Mouse (Mus musculus) embryo, embryonic 11 days (tissue): ENCODE measurements around the gene Tmem56.

ENCODE experiments used
- DNase-seq: peaks from one replicate; pipeline ENCODE4 v3.0.0-alpha.2; 2015

Gene Tmem56

DNA sequence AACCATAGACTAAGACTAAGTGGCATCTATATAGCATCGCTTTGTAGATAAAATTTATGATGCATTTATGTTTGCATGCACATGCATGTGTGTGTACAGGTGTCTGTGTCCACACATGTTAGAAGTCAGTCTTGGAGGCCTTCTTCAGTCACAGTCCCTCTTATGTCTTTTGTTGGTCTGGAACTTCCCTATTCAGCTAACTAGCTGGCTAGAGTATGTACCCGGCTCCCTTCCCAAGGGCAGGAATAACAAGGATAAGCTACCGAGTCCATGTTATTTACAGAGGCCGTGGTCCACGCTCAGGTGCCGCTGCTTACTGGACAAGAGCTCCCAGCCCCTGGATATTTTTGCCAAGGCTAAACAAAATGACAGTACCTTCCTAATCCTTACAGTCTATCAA is 58.7 kb downstream of the Tmem56 start:
- DNase-seq: no peak

DNA sequence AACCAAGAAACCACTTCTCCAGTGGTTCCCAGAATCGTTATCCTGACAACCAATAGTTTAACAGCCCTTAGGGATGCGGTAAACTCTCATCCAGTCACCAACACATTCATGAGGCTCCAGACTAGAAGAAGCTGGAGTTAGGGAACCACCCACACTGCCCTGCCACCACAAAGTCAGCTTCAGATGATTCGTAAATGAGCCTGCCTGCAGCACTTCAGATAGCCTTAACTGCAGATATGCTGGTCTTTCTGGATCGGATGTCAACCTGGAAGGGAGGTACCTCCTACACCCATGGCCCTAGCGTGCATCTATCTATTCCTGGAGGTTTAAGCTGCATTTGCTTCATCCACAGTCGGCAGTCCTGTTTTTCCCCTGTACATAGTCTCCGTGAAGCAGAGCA is 60.9 kb downstream of the Tmem56 start:
- DNase-seq: no peak

DNA sequence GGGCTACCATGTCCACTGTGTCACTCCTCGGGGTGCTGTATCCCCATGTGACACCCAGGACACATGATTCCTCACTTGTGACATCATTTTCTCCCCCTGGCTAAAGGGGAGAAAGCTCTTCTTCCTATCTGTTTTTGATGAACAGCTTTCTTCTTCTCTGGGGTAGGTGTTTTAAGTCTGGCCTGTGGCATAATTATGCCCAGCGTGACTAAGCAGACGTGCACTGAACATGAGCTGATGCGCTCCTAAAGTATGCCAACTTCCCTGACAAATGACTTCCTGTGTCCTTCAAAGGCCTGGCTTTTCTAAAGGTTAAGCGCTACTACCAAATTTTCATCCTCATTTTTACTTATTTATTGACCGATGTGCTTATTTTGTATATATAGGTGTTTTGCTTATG is 65.9 kb downstream of the Tmem56 start:
- no peak for DNase-seq

DNA sequence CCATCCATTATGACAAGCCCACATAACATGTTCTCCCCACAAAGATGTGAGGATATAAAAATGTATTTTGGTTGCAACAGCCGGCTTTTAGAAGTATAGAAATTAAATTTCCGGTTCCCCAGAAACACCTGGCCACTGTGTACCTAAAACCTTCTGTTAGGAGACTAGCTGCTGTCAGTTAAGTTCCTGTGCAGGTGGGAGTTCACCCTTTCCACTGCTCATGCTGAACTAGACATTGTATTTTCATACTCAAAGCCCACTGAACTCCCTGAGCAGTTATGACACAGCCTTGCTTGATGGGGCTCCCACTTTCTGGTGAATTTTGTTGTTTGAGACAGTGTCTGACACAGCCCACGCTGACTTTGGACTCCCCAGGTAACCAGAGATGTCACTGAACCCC is 69.4 kb downstream of the Tmem56 start:
- DNase-seq: no peak

DNA sequence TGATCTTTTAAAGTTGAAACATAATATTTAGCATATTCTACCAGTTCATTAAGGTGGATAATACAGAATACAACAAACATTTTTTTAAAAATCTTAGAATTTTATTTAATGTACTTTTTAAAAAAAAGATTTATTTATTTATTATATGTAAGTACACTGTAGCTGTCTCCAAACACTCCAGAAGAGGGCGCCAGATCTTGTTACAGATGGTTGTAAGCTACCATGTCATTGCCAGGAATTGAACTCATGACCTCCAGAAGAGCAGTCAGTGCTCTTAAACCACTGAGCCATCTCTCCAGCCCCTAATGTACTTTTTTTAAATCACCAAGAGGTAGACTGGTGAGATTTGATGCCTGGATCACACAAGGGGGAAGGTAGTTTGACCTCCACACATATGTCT is 70.7 kb downstream of the Tmem56 start:
- no peak for DNase-seq

DNA sequence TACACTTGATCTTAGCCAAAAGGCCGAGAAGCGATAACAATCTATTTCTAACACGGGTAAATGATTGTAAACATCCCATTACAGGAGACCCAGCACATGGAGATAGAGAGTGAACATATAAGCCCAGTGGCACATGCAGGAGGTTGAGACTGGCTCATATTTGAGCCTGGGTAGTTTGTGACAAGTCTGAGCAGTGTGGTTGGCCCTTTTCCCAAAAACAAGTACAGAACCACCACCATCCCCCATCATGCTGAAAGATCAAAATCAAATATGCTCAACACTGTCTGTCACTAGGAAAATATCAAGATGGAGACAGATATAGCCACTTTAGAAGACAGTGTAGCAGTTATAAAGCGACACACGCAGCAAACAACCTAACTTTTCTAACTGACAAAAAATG is 73.9 kb downstream of the Tmem56 start:
- no peak for DNase-seq

DNA sequence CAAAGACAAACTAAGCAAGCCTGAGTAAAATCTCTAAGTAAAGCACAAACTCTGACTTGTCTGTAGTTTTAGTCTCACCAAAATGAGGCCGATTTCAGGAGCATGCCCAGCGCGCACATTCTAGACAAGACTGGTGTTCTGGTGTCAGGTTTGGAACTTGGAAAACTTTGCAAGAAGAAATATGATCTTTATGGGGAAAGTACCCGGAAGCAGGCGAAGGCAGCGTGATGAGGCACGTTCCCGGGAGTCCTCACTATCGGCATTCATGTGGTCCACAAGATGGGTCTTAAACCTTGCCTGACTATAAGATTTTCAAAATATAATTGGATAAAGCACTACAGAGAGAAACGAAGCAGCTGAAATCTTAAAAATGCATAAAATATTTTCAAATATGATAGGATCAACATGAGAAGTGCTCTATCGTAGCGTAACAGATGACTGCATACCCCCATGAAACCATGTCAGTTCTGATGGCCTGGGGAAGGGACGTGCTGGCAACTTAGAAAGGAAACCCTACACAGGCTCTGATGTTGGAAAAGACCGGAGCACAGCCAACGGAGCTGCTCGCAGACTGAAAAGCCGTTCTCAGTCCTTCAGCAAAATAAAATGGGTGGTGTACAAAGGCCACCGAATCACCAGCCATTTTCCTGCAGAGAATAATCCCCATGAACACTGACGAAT is 76.6 kb downstream of the Tmem56 start:
- DNase-seq: no peak

DNA sequence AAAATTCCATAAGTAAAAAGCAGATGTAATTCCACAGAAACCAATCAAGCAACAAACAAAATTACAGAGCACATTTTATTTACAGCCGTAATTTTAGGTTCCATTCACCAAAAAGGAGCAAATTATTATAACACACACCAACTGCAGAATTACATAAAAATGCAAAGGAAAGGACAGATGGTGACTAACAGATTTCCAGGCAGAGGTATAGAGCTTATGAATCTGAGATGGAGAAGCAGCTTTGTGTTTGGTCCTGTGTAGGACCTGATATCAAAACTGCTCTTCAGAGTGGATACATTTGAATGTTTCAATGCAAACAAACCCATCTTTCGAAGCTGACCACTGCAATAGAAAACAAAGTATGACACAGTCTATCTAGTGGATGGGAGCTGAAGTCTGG is 80.3 kb downstream of the Tmem56 start:
- no peak for DNase-seq

DNA sequence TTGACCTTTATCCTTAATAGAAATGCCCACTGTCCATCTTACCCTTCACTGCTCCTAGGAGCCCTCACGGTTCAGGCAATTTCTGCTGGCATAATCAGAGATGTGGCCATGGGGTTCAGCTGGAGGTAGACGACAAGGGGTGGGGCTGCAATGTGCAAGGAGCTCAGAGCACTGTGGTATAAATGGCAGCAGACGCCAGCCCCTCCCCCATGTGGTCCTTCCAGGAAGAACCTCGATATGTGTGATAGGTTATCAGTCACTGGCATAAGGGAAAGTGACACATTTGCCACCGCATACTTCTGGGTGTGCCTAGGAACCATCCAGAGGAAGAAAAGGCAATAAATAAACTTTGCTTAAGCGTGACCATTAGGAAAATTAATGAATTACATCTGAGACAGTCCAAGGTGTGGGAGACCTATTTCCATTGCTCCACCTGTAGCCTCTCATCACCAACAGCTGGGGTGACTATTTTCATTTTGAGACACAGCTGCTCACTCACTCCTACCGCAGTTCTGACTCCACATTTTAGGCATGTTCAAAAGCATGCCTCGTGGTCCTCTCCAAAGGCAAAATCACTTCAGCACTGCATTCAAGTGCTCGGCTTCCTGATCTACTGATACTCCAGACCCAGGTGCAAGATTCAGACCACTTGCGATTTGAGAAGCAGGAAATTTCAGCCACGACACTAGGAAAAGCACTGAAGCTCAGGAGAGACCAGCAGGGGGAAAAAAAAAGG is 81.7 kb downstream of the Tmem56 start:
- DNase-seq: peak; percentile 18

DNA sequence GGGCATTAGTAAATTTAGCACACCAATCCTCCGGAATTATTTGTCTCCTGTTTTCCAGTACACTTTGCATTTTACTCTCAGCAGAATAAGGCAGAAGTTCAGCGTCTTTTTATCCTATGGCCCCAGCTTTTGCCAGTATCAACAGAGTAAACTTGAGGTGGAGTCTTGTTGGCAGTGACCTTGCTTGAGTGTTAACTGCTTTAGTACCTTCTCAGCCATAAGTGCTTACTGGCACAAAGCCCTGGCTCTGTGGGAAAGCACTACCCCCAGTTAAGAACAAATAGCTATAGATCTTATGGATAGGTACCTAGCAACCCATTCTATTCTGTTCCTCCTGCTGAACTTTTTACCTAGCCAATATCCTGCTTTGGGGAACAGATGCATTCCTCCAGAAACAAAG is 93.7 kb downstream of the Tmem56 start:
- DNase-seq: no peak

DNA sequence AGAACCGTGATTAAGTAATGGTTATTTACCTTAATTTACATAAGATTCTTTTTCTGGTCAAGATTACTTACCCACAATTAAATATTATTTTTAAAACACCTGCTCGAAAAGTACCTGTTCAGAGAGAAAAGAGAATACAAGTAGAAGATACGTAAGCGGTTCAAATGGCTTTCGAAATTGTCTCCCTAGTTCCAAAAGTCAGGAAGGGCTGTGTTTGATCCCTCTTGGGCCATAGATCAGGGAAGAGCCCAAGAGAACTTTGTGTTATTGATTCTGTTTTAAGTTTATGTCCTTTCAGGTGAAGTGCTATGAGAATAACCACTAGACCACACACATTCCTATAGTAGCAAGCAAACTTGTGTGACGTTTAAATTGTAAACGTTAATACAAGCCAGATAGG is 95.4 kb downstream of the Tmem56 start:
- no peak for DNase-seq

DNA sequence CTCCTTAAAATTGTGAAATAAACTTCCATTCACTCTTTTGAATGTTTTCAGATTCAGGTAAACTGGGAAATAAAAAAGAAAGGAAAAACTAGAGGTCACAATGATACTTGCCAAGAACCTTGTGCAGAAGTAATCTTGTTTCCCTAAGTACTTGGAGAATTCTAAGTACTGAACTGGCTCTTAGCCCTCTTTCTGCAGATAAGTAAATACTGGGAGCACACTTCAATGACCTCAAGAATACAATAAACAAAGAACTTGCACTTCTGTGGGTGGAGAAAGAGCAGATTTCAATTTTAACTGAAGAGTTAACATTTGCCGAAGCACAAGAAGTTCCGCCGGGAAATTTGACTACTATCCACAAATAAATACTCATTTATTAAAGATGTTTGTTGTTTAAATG is 96.0 kb downstream of the Tmem56 start:
- DNase-seq: no peak

DNA sequence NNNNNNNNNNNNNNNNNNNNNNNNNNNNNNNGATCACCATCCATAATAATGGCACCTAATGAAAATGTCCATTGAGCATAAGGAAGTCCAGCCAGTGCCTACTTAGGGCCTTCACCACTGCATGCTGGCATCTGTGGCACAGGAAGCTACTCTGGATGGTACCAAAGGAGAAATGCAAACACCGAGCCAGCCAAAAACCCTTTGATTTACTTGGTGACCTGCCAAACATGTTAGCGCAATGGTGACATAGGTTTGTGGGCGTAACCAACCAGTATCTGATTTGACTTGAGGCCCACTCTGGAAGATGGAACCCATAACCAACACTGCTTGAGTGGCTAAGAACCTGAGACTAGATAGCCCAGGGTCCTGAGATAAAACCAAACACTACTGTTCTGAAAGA is 97.7 kb downstream of the Tmem56 start:
- DNase-seq: no peak

DNA sequence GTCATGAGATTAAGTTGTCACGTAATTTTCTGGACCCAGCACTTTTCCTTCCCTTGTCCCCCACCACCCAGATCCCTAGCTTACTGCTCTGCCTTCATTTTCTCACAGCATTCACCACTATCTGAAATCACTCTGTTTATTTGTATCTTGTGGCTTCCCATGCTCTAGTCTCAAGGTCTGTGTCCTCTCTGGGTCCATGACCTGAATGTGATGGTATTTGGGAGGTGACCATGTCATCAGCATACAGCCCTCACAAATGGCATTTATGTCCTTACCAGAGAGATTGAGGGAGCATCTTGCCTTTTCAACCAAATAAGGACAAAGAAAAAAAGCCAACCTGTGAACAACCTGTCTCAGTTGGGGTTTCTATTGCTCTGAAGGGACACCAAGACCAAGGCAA is 106.9 kb downstream of the Tmem56 start:
- no peak for DNase-seq

DNA sequence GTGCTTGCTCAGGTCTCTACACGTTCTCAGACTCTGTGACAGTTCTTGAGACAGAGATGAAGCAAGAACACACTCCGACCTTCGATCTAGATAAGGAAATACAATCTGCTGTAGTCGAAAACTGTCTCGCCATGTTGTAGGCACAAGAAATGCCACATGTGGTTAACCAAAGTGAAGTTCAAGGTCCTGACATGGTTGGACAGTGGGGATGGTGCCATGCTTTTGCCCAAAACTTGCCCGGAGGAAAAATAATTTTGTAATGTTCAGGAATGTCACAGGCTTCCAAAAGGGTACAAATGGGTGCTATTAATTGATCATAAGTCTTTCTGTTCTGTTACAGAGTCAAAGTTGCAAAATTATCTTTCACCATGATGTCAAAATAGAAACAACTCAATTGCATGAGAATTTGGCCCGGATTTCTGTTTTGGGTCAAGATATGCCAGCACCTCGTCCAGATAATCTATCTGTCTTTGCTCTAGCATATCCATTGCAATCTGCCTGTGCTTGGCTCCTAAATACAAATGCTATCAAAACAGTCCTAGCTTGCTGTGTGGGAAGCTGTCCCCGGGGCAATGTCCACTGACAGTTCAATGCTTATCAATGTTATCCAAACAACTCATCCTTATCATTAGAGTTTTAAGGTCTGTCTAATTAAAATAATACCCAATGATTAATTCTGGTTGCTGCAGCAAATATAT is 108.5 kb downstream of the Tmem56 start:
- no peak for DNase-seq

DNA sequence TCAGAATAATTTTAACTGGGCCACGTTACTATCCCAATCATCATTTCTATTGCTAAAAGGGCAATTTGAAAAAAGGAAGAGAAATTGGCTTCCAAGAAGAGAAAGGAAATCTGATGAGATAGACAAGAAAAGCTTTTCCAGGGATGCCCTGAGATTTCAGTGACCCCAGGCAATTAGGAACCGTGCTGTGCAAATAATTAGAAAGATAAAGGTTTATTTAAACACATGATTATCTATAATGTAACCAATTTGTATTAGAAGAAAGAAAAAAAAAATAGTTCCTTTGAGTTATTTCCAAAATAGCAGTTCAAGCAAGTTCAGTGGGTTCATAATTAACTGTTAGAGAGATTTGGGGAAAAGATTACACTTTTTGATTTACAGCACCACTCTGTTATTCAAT is 110.2 kb downstream of the Tmem56 start:
- no peak for DNase-seq

DNA sequence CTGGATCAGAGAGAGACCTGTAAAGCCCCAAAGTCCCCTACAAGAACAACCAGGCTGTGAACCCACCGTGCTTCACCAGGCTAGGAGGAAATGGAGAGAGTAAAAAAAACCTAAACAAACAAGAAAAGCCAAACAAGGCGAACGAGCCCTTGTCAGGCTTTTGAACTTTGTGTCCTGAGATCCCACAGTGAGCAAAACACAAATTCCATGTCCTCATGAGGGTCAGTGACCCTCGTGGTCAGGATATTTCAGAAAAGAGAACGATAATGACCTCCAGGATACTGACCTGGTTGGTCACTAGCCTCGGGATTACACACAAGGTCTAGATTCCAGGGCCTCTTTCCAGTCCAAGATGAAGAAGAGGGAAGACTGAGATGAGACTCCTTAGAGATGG is 111.0 kb downstream of the Tmem56 start:
- DNase-seq: no peak

DNA sequence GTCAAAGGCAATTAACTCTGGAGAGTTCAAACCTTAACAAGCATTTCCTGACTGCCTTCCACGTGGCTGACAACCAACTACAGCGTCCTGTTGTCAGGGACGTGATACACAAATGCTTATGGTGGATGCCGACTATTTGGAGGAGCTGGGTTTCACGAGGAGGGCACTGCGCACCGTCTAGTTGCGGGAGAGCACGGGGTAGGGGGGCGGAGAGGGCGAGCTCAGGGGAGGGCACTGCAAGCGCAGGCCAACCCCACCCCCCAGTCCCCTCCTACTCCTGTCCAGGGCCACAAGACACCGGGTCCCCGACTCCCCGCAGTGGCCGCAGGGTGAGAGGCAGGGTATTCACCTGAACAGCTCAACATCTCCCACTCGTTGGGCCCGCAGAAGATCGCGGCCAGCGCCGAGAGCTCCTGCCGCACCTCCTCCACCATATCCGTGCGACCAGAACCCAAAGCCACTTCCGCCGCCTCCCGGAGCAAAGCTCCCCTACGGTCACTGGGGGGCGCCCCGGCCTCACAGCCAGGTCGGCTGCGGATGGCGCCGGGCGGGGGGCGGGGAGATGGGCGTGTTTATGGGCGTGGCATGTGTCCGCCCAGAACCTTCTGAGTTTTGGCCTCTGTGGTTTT is 111.5 kb downstream of the Tmem56 start, which contains the start of gene Rwdd3:
TSS of gene Rwdd3 (minus strand) at position 453 of the 629 bp plus-strand sequence.
- DNase-seq: peak; percentile 95

DNA sequence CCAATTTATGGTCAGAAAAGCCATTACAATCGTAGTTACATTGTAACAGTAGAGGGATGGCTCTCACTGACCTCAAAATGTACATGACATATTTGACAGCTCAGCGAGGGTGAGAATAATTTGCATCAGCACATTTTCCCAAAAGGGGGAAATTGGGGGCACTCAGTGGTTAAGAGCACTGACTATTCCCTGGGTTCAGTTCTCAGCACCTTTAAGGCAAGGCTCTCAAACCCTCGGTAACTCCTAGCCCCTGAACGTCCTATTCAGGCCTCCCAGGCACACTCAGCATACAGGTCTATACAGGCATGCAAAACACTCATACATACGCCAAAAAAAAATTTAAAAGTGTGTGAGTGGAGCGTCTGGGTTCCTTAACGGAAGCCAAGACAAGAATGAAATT is 112.3 kb downstream of the Tmem56 start:
- no peak for DNase-seq

DNA sequence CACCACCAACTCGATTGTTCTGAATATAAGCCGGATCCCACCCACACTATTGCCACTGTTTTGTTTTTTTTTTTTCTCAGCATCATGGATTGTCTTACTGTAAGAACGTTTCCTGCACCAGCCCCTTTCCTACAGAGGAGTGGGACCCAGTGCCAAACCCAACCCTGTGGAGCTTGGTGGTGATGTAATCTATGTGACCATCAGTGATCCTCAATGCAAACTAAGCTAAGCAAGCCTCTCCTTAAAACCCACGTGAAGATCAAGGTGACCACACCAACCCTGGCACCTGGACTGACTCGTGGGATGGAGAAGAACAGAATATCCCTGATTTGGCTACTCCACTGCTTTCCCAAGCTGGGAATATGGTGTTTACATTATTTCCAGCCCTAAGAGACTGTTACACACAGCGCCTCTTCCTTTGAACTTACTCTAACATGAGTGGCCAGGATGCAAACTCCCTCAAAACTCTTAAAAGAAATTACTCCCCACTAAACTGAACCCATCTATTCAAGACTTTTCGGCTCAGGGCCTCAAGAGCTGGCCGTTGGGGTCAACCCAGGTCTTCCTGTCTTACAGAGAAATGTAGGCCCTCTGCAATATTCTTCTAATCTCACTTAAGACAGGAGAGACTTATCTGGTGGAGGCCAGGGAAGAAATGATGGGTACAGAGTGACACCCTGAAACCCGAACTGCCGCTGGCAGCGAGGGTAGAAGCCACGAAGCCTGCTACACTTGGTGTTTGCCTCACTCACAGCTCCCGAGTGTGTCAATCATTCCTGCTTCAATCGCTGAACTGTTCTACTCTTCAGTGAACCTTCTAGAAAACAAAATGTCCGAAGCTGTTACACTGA is 113.6 kb downstream of the Tmem56 start:
- no peak for DNase-seq

DNA sequence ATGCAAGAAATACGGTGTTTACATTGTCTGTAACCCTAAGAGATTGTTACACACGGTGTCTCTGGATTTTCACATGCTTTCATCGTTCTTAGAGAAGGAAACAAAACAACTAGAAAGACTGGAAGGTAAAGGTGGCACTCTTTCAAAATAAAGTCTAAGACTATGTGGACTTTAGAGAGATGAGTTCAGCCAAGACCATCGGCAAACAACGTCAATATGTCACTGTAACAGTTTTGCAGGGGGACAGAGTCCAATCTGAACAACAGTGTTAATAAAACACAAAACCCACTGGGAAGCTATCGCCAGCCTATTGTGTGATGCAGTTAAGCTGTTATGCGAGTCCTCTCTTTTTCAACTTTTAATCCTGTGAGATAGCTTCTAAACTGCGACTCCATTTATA is 114.3 kb downstream of the Tmem56 start:
- DNase-seq: no peak

DNA sequence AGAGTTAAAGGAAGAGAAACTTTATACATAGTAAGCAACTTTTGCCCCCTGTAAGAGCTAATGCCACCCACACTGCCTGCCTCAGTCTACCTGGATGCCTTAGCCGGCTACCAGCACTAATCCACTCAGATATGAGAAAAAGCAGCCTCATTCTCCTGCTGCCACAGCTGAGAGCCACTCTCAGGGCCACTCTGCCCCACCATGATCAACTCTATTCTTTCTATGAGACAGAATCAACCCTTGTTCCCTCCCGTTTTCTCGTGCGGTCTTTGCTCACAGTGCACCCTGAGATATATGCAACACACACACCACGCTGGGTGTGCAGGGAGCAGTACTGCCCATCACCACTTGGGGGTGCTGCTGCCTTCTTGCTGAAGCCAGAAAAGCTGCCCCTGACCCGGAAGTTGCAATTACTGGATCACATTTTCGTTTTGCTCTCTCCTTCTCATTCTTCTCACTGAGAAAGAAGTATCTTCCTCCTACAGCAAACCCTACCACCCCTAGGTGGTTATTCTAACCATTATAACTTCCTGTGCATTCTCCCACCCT is 119.6 kb downstream of the Tmem56 start:
- DNase-seq: peak; percentile 70
